Mouse (Mus musculus): Measurements from ENCODE around the gene Slc35f5. TPM values are rescaled to one million over a fixed set of nuclear protein-coding genes. Genes with fewer than 3 reads are reported as not detected.

Gene Slc35f5
- polyA plus RNA-seq, 1 experiment = 23.6 TPM

DNA sequence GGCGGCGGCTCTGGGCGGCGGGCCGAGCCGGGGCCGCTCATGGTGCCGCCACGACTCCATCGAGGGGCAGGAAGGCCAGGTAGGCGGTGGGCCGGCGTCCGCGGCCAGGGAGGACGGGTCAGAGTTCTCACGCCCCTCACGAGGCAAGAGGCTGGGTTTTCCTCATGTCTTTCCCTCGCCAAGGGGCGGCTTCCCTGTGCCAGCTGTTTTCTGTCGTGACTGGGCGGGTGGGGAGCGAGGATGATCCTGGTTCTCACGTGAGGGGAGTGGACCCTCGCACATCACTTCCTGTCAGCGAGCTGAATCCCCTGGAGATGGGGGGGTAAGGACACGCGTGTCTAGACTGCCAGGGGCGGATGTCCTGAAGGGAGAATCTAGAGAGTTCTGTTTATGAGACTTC is 811 bp downstream of the Slc35f5 start:
- Histone ChIP-seq H3K27me3 (ENCODE audit: control insufficient read depth, insufficient read depth, low read length, poor library complexity, severe bottlenecking) (no peaks in the 10 kb centered on the region), H3K9ac (ENCODE audit: low read depth, poor library complexity, severe bottlenecking) (peak overlapping the region; percentile 68), H3K4me1 (ENCODE audit: control insufficient read depth, insufficient read depth, low read length) (no peaks in the 10 kb centered on the region), H3K9me3 (replicated peaks; ENCODE audit: control insufficient read depth, insufficient read depth, low read length, poor library complexity, severe bottlenecking) (no peaks in the 10 kb centered on the region), H3K36me3 (ENCODE audit: control insufficient read depth, insufficient read depth, low read length, poor library complexity, severe bottlenecking) (no peaks in the 10 kb centered on the region), H3K27ac (ENCODE audit: insufficient read depth, low read length) (no peak overlapping the region), H3K4me3 (ENCODE audit: low read depth, low read length) (peak overlapping the region; percentile 90)
- TF ChIP-seq EP300 (IDR thresholded peaks at IDR 0.05; ENCODE audit: insufficient read depth, low read depth, low read length) (no peak), CTCF (IDR thresholded peaks at IDR 0.05; ENCODE audit: low read depth, low read length) (no peak), POLR2A (IDR thresholded peaks at IDR 0.05; ENCODE audit: insufficient read depth, low read length) (no peak)

DNA sequence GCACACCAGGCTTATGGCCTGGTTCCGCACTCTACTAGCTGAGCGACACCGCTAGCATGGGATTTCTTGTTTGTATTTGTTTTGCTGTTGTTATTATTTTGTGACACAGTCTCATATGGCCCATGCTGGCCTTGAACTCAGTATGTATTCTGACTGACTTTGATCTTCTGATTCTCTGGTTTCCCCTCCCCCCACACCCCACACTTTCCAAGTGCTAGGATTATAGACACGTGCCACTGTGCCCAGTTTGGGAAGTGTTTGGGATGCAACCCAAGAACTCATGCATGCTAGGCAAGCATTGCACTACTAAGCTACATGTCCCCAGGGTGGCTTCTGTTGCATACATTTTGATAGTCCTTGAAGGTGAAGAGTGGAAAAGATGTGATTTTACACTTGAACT is 1.4 kb downstream of the Slc35f5 start:
- no peak overlapping the region for H3K9ac ChIP-seq (ENCODE audit: low read depth, poor library complexity, severe bottlenecking)
- H3K4me3 ChIP-seq (ENCODE audit: low read depth, low read length) = peak overlapping the region; percentile 9; the same call in 1 of the 2 replicates
- H3K27me3 ChIP-seq (ENCODE audit: control insufficient read depth, insufficient read depth, low read length, poor library complexity, severe bottlenecking) = no peaks in the 10 kb centered on the region
- no peaks in the 10 kb centered on the region for H3K4me1 ChIP-seq (ENCODE audit: control insufficient read depth, insufficient read depth, low read length)
- no peak for TF ChIP-seq POLR2A (IDR thresholded peaks at IDR 0.05; ENCODE audit: insufficient read depth, low read length)
- no peak for TF ChIP-seq CTCF (IDR thresholded peaks at IDR 0.05; ENCODE audit: low read depth, low read length)
- TF ChIP-seq EP300 (IDR thresholded peaks at IDR 0.05; ENCODE audit: insufficient read depth, low read depth, low read length) = no peak
- H3K36me3 ChIP-seq (ENCODE audit: control insufficient read depth, insufficient read depth, low read length, poor library complexity, severe bottlenecking) = no peaks in the 10 kb centered on the region
- H3K27ac ChIP-seq (ENCODE audit: insufficient read depth, low read length) = no peak overlapping the region
- no peaks in the 10 kb centered on the region for H3K9me3 ChIP-seq (replicated peaks; ENCODE audit: control insufficient read depth, insufficient read depth, low read length, poor library complexity, severe bottlenecking)

DNA sequence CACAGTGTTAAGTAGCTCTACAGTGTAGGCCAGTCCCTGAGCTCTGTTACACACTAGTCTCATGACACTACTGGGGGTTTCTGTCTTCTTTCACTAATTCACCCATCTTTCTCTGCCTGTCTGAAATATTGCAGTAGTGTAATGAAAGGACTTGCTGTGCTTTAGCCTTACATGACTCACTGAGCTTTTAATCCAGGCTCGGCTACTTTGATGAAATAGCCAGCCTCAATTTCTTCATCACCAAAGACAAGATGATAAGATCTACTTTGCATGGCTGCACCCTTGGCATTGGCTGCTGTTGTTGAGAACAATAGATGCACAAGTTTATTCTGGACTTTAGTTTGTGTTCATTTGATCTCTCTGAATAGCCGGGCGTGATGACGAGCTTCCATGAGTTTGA is 7.7 kb downstream of the Slc35f5 start:
- Histone ChIP-seq H3K27ac (ENCODE audit: insufficient read depth, low read length) (no peak overlapping the region), H3K36me3 (ENCODE audit: control insufficient read depth, insufficient read depth, low read length, poor library complexity, severe bottlenecking) (no peaks in the 10 kb centered on the region), H3K9me3 (replicated peaks; ENCODE audit: control insufficient read depth, insufficient read depth, low read length, poor library complexity, severe bottlenecking) (no peaks in the 10 kb centered on the region), H3K4me3 (ENCODE audit: low read depth, low read length) (no peak overlapping the region), H3K9ac (ENCODE audit: low read depth, poor library complexity, severe bottlenecking) (no peak overlapping the region), H3K4me1 (ENCODE audit: control insufficient read depth, insufficient read depth, low read length) (no peaks in the 10 kb centered on the region), H3K27me3 (ENCODE audit: control insufficient read depth, insufficient read depth, low read length, poor library complexity, severe bottlenecking) (no peaks in the 10 kb centered on the region)
- TF ChIP-seq EP300 (IDR thresholded peaks at IDR 0.05; ENCODE audit: insufficient read depth, low read depth, low read length) = no peak

DNA sequence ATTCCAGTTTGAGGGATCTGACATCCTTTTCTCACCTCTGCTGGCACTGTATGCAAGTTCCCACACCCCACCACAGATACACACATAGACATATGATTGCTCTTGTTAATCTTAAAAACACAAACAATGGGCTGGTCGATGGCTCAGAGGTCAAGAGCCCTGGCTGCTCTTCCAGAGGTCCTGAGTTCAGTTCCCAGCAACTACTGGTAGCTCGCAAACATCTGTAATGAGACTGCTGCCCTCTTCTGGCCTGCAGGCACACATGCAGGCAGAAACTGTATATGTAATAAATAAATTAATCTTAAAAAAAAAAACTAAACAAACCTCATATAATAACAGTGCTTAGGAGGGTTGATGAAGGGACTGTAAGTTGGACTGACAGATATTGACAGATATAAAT is 13.8 kb downstream of the Slc35f5 start:
- Histone ChIP-seq H3K4me3 (ENCODE audit: low read depth, low read length) (no peak overlapping the region), H3K27ac (ENCODE audit: insufficient read depth, low read length) (no peak overlapping the region), H3K9ac (ENCODE audit: low read depth, poor library complexity, severe bottlenecking) (no peak overlapping the region), H3K36me3 (ENCODE audit: control insufficient read depth, insufficient read depth, low read length, poor library complexity, severe bottlenecking) (no peaks in the 10 kb centered on the region), H3K27me3 (ENCODE audit: control insufficient read depth, insufficient read depth, low read length, poor library complexity, severe bottlenecking) (no peaks in the 10 kb centered on the region), H3K4me1 (ENCODE audit: control insufficient read depth, insufficient read depth, low read length) (no peaks in the 10 kb centered on the region), H3K9me3 (replicated peaks; ENCODE audit: control insufficient read depth, insufficient read depth, low read length, poor library complexity, severe bottlenecking) (no peaks in the 10 kb centered on the region)
- no peak for TF ChIP-seq POLR2A (IDR thresholded peaks at IDR 0.05; ENCODE audit: insufficient read depth, low read length)
- TF ChIP-seq CTCF (IDR thresholded peaks at IDR 0.05; ENCODE audit: low read depth, low read length) = peak; percentile 62

DNA sequence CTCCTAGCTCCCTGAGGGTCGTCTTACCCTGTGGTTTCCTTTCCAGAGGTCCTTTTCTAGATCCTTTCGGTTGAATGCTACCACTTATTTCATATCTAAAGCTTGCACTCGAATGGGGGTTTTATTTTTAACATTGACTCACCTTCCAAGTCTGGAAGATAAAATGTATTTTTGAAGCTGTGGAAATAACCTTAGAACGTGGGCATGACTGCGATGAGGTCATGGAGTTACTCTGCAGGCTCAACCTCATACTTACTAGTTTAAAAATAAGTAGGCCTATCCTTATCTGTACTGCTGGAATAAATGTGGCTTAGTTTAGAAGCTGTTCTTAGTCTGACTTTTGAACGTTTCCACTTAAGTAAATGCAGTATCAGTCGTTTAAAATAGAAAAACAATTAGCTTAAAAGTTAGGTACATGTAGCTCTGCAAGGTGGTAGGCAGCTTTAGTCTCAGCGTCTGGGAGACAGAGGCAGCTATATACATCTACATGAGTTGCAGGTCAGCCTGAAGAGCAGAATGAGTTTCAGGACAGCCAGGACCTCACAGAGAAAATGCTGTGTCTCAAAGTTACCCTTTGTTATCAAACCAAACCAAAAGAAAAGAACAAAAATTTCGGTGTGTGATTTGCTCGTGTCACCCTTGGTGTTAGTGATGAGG is 15.2 kb downstream of the Slc35f5 start:
- Histone ChIP-seq H3K9ac (ENCODE audit: low read depth, poor library complexity, severe bottlenecking) (no peak overlapping the region), H3K27me3 (ENCODE audit: control insufficient read depth, insufficient read depth, low read length, poor library complexity, severe bottlenecking) (no peaks in the 10 kb centered on the region), H3K4me3 (ENCODE audit: low read depth, low read length) (no peak overlapping the region), H3K9me3 (replicated peaks; ENCODE audit: control insufficient read depth, insufficient read depth, low read length, poor library complexity, severe bottlenecking) (no peaks in the 10 kb centered on the region), H3K27ac (ENCODE audit: insufficient read depth, low read length) (no peak overlapping the region), H3K36me3 (ENCODE audit: control insufficient read depth, insufficient read depth, low read length, poor library complexity, severe bottlenecking) (no peaks in the 10 kb centered on the region), H3K4me1 (ENCODE audit: control insufficient read depth, insufficient read depth, low read length) (no peaks in the 10 kb centered on the region)
- TF ChIP-seq CTCF (IDR thresholded peaks at IDR 0.05; ENCODE audit: low read depth, low read length) (no peak), POLR2A (IDR thresholded peaks at IDR 0.05; ENCODE audit: insufficient read depth, low read length) (no peak), EP300 (IDR thresholded peaks at IDR 0.05; ENCODE audit: insufficient read depth, low read depth, low read length) (no peak)

DNA sequence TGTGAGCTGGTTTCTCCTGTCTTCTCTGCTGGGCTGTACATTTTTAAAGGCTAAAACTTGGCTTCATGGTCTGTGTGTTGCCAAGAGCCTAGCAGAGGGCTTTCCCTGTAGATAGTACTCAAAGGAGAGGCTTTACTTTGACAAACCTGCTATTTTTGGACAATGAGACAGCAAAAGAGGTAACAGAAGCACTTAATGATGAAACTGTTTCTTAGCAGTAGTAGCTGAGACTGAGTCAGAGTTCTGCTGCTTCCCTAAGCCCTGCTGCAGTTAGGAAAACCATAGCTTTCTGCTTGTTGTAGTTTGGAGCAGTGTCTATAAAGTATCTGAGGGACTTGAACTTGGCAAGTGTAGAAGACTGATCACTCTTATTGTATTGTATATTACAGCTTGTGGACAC is 16.6 kb downstream of the Slc35f5 start:
- no peaks in the 10 kb centered on the region for H3K9me3 ChIP-seq (replicated peaks; ENCODE audit: control insufficient read depth, insufficient read depth, low read length, poor library complexity, severe bottlenecking)
- H3K4me1 ChIP-seq (ENCODE audit: control insufficient read depth, insufficient read depth, low read length) = no peaks in the 10 kb centered on the region
- H3K9ac ChIP-seq (ENCODE audit: low read depth, poor library complexity, severe bottlenecking) = no peak overlapping the region
- H3K4me3 ChIP-seq (ENCODE audit: low read depth, low read length) = no peak overlapping the region
- H3K27me3 ChIP-seq (ENCODE audit: control insufficient read depth, insufficient read depth, low read length, poor library complexity, severe bottlenecking) = no peaks in the 10 kb centered on the region
- H3K36me3 ChIP-seq (ENCODE audit: control insufficient read depth, insufficient read depth, low read length, poor library complexity, severe bottlenecking) = no peaks in the 10 kb centered on the region
- TF ChIP-seq POLR2A (IDR thresholded peaks at IDR 0.05; ENCODE audit: insufficient read depth, low read length) (no peak), CTCF (IDR thresholded peaks at IDR 0.05; ENCODE audit: low read depth, low read length) (no peak), EP300 (IDR thresholded peaks at IDR 0.05; ENCODE audit: insufficient read depth, low read depth, low read length) (no peak)
- H3K27ac ChIP-seq (ENCODE audit: insufficient read depth, low read length) = no peak overlapping the region

Data from ES-Bruce4 (cell line).